Mouse (Mus musculus) G1E (cell line): Measurements from ENCODE around the gene Cep44.

Experiments
- CTCF ChIP-seq: IDR thresholded peaks from 2 replicates; pipeline ENCODE4 v1.5.1; 2012; ENCODE audit warnings: low read depth, low read length, inconsistent platforms, mixed read lengths
- GATA1 ChIP-seq: IDR thresholded peaks from 2 replicates; pipeline ENCODE4 v1.6.1; 2012; ENCODE audit warnings: borderline replicate concordance, low read length, inconsistent platforms, mixed read lengths
- GATA2 ChIP-seq: IDR thresholded peaks from 2 replicates; pipeline ENCODE4 v1.6.1; 2012; ENCODE audit warnings: low read depth, low read length, inconsistent platforms, borderline replicate concordance
- POLR2AphosphoS5 ChIP-seq: IDR thresholded peaks from 2 replicates; pipeline ENCODE4 v1.6.1; 2012; ENCODE audit warnings: low read depth, low read length, inconsistent platforms; ENCODE audit not compliant: insufficient replicate concordance
- TAL1 ChIP-seq: conservative IDR thresholded peaks from 2 replicates; pipeline ENCODE4 v1.6.1; 2012; ENCODE audit warnings: low read depth, low read length, inconsistent platforms, mixed read lengths

DNA sequence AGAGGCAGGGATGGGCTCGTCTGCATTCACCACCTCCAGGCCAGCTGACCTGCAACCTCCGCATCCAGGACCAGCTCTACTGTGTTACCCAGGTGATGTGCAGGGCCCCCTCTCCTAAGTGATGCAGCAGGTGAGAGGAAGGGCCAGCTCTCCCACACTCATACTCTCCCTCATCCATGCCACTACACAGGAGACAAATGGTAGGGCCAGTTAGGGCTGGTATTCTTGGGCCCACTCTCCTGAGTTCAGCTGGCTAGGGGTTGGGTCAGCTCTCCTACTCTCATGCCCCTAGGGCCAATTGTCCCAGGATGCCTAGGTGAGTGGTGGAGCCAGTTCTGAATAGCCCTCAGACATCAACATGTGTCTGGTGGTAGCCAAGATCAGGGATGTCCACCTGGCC lies 30.6 kb downstream of the Cep44 start:
- TF ChIP-seq GATA1 (no peak), CTCF (no peak), POLR2AphosphoS5 (no peak), GATA2 (no peak), TAL1 (no peak)
